Mouse (Mus musculus) lung, embryonic 14.5 days (tissue): ENCODE data around the gene Nprl3. TPM values are rescaled to one million over a fixed set of nuclear protein-coding genes. Genes with fewer than 3 reads are reported as not detected.

ENCODE experiments used
- ATAC-seq: fragments of 200-750 bp; cut with Nextera tagmentation; 2 replicates; pipeline ENCODE4 v1.8.0; 2017; ENCODE audit warnings: mild to moderate bottlenecking, moderate TSS enrichment, moderate library complexity; ENCODE audit not compliant: insufficient read depth
- DNase-seq: peaks from one replicate; pipeline ENCODE4 v3.0.0-alpha.2; 2015
- H3K27ac ChIP-seq: fragments of 300-500 bp; sonication (generic); 2 replicates; pipeline ENCODE4 v1.5.1; 2014; ENCODE audit warnings: low read depth, mild to moderate bottlenecking, moderate library complexity
- H3K27me3 ChIP-seq: fragments of 300-500 bp; sonication (generic); 2 replicates; pipeline ENCODE4 v1.6.1; 2014; ENCODE audit warnings: low read length, control low read depth; ENCODE audit not compliant: insufficient read depth
- H3K36me3 ChIP-seq: fragments of 300-500 bp; sonication (generic); 2 replicates; pipeline ENCODE4 v1.6.1; 2014; ENCODE audit warnings: control low read depth; ENCODE audit not compliant: insufficient read depth
- H3K4me1 ChIP-seq: fragments of 300-500 bp; sonication (generic); 2 replicates; pipeline ENCODE4 v1.6.1; 2014; ENCODE audit warnings: antibody characterized with exemption, control low read depth; ENCODE audit not compliant: insufficient read depth
- H3K4me2 ChIP-seq: fragments of 300-500 bp; sonication (generic); 2 replicates; pipeline ENCODE4 v1.6.1; 2014; ENCODE audit warnings: mild to moderate bottlenecking
- H3K4me3 ChIP-seq: fragments of 300-500 bp; sonication (generic); 2 replicates; pipeline ENCODE4 v1.5.1; 2014; ENCODE audit warnings: low read depth, low read length
- H3K9ac ChIP-seq: fragments of 300-500 bp; sonication (generic); 2 replicates; pipeline ENCODE4 v1.6.1; 2014
- H3K9me3 ChIP-seq: fragments of 300-500 bp; sonication (generic); 2 replicates; pipeline ENCODE4 v1.6.1; 2016; ENCODE audit warnings: low read depth, low read length, control low read depth
- CTCF ChIP-seq: IDR thresholded peaks from 2 replicates; pipeline ENCODE4 v1.5.1; 2016; ENCODE audit warnings: antibody characterized with exemption, low read depth
- WGBS: fragments of 180-500 bp; shearing (Covaris S2); extraction: QIAGEN DNeasy Blood & Tissue Kit; methylation state at CpG from one replicate; pipeline ENCODE4 v1.1.7; 2014; 5-methylcytosine and 5-hydroxymethylcytosine counted together
- polyA plus RNA-seq: library from polyadenylated mRNA; unstranded; fragments of >200 nt; fragmentation: Nextera tagmentation; extraction: Ambion mirVana; gene quantifications from 2 replicates; pipeline ENCODE4 v1.2.1, GENCODE M21; 2014

The Nprl3 gene
- polyA plus RNA-seq, 1 experiment from 2014 or later = 44.0 TPM

DNA sequence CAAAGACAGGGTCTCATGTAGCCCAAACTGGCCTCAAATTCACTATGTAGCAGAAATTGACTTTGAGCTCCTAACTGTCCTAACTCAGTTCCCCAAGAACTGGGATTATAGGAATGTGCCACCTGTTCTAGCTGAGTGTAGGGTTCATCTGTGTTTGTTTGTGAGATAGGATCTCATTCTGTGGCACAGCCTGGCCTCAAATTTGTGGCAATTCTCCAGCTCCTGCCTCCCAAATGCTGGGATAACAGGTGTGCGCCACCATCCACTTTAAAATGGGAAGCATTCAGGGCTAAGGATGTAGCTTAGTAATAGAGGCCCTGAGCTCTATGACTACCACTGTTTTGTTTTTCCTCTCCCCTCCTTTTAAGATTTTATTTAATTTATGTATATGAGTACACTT is 14.4 kb downstream of the Nprl3 start:
- peaks cover 49% of the 10 kb centered on the region for H3K36me3 ChIP-seq
- no peaks in the 10 kb centered on the region for H3K4me1 ChIP-seq
- ATAC-seq = no peak
- no peak for TF ChIP-seq CTCF
- no peaks in the 10 kb centered on the region for H3K9me3 ChIP-seq
- H3K9ac ChIP-seq = no peak overlapping the region
- H3K4me2 ChIP-seq = no peak overlapping the region
- no peaks in the 10 kb centered on the region for H3K27me3 ChIP-seq
- H3K4me3 ChIP-seq = no peak overlapping the region
- no peak for DNase-seq
- 96% methylated on average over 1 of the region's 1 CpGs for WGBS
- no peak overlapping the region for H3K27ac ChIP-seq

DNA sequence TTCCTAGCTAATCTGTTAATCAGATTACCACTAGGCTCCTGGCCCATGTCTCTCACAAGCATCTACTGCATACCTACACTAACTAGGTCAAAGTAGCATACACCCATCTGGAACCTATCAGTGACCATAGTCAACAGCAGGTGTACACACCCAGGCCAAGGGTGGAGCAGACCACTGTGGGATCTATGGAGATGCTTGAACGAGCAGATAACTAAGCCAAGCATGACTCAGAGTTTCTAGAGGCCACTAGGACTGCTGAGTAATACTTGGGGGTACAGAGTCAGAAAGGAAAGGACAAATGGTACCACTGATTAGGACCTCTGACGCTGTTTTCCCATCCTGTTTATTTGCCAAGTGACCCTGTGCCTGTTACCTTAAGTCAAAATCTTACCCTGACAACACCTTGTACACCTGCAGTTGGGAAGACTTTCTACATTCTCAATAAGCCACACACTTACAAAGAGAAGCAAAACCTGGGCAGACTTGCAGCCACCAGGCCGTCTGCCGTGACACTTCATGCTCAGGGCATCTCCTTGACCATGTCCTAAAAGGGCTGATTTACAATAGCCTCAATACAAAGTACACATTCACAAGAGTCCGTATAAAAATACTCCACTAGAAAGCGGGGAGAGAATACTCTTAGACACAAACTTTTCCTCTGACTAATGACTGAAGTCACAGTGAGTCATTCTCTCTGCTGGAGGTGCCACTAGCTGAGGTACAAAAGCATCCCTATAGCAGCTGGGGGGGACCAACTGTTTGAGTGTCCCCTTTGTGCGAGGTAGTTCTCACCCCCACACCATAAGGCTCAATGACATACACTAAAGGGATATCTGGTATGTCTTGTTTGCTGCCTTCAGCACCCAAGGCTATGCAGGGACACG is 16.4 kb downstream of the Nprl3 start:
- no peaks in the 10 kb centered on the region for H3K4me1 ChIP-seq
- H3K27me3 ChIP-seq = no peaks in the 10 kb centered on the region
- H3K4me3 ChIP-seq = no peak overlapping the region
- H3K9ac ChIP-seq = no peak overlapping the region
- DNase-seq (no peak), ATAC-seq (peak; percentile 58)
- WGBS = 80% methylated on average over 8 of the region's 8 CpGs
- no peak overlapping the region for H3K4me2 ChIP-seq
- no peaks in the 10 kb centered on the region for H3K9me3 ChIP-seq
- no peak for TF ChIP-seq CTCF
- H3K36me3 ChIP-seq = peaks cover 65% of the 10 kb centered on the region
- H3K27ac ChIP-seq = no peak overlapping the region

DNA sequence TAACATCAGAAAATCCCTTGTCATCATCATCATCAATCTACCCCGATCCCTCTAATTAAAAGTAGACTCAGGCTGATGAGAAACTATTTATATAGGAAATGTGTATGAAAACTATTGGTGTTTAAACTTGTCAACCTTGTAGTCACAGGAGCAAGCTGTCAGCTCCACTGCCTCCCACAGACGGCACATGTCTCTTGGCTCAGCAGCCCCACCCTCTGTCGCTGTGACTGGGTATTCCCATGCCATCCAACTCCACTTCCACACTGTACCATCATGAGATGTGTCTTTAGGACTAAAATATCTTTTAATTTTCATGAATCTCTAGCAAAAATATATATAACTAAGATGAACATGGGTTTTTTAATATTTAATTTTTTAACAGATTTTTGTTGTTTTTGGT is 19.2 kb downstream of the Nprl3 start:
- H3K9me3 ChIP-seq = no peaks in the 10 kb centered on the region
- peaks cover 76% of the 10 kb centered on the region for H3K36me3 ChIP-seq
- H3K4me2 ChIP-seq = no peak overlapping the region
- H3K4me3 ChIP-seq = no peak overlapping the region
- no peak for TF ChIP-seq CTCF
- ATAC-seq (no peak), DNase-seq (no peak)
- 75% methylated on average over 3 of the region's 3 CpGs for WGBS
- no peak overlapping the region for H3K27ac ChIP-seq
- H3K27me3 ChIP-seq = no peaks in the 10 kb centered on the region
- no peaks in the 10 kb centered on the region for H3K4me1 ChIP-seq
- no peak overlapping the region for H3K9ac ChIP-seq

DNA sequence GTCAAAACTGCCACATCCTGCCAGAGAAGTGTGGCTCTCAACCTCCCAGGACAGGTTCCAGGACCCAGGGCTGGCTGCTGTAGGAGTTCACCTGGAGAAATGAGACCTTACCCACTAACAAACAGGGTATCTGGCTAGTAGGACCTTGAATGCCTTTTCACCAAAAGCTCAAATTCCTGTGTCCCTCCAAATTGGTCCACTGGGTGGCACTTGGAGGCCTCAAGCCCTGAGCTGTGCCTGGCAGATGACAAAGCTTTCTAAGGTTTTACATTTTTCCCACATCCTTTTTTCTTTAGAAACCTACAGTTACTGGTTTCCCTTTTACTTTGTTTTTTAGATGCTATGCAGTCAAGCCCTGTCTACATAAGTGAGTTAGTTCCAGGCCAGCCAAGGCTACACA is 20.4 kb downstream of the Nprl3 start:
- Histone ChIP-seq H3K4me3 (no peak overlapping the region), H3K27me3 (no peaks in the 10 kb centered on the region), H3K27ac (0 out of 2 replicates have a peak overlapping the region, but pooled peaks have one; percentile 20), H3K9me3 (no peaks in the 10 kb centered on the region), H3K4me2 (no peak overlapping the region), H3K36me3 (peaks cover 71% of the 10 kb centered on the region), H3K9ac (no peak overlapping the region; the same call in 1 of the 2 replicates), H3K4me1 (no peaks in the 10 kb centered on the region)
- TF ChIP-seq CTCF = peak; percentile 21; the same call in 1 of the 2 replicates
- DNase-seq = no peak
- ATAC-seq = no peak

GRCm38 (mm10) chr11:32245614-32246013 is 21.9 kb downstream of the Nprl3 start:
- ATAC-seq (peak; percentile 67; the same call in 1 of the 2 replicates), DNase-seq (no peak)
- no peaks in the 10 kb centered on the region for H3K4me1 ChIP-seq
- no peaks in the 10 kb centered on the region for H3K9me3 ChIP-seq
- peak overlapping the region; percentile 51; the same call in 1 of the 2 replicates for H3K27ac ChIP-seq
- H3K4me3 ChIP-seq = no peak overlapping the region
- no peak for TF ChIP-seq CTCF
- peaks cover 76% of the 10 kb centered on the region for H3K36me3 ChIP-seq
- no peak overlapping the region for H3K9ac ChIP-seq
- H3K27me3 ChIP-seq = no peaks in the 10 kb centered on the region
- H3K4me2 ChIP-seq = no peak overlapping the region
- WGBS = 89% methylated on average over 6 of the region's 6 CpGs

DNA sequence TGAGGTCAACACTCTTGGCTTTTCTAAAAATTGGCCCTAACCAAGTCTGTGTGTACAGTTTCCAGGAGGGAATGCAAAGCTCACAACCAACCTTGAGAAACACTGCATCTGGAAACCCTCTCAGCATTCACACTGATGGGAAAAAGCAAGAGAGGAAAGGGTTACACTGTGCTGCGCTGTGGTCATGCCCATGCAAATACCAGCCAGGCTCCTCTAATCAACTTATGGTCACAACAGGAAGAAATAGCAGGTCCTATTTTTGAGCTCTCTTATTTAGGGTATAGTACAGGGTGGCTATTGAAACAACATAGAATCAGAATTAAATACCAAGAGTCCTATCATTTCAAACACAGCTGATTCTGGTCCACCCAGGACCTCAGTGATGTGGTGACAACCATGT is 22.9 kb downstream of the Nprl3 start:
- ATAC-seq (no peak), DNase-seq (no peak)
- TF ChIP-seq CTCF = no peak
- Histone ChIP-seq H3K4me3 (no peak overlapping the region), H3K4me1 (no peaks in the 10 kb centered on the region), H3K9me3 (no peaks in the 10 kb centered on the region), H3K9ac (no peak overlapping the region), H3K27ac (peak overlapping the region; percentile 51), H3K4me2 (no peak overlapping the region), H3K36me3 (peaks cover 77% of the 10 kb centered on the region), H3K27me3 (no peaks in the 10 kb centered on the region)
- WGBS = 97% methylated on average over 1 of the region's 1 CpGs

- WGBS = 83% methylated on average over 3 of the region's 3 CpGs
- Histone ChIP-seq H3K27ac (peak overlapping the region; percentile 51; the same call in 1 of the 2 replicates), H3K4me1 (no peaks in the 10 kb centered on the region), H3K4me3 (no peak overlapping the region), H3K36me3 (peaks cover 77% of the 10 kb centered on the region), H3K4me2 (no peak overlapping the region), H3K9me3 (no peaks in the 10 kb centered on the region), H3K9ac (no peak overlapping the region), H3K27me3 (no peaks in the 10 kb centered on the region)
- no peak for TF ChIP-seq CTCF
- DNase-seq (no peak), ATAC-seq (no peak)
Measured at GRCm38 (mm10) chr11:32244064-32244463, 23.4 kb downstream of the Nprl3 start.
